Mouse (Mus musculus) cerebellum, postnatal 14 days (tissue): ENCODE measurements at regions not wholly inside any gene's neighbourhood (a gene's known extent, or its start where the extent isn't known, plus 50 kb on each side); places are given as distances from the start of the nearest gene placed in this dataset.

Experiments used
- DNase-seq, 2 experiments: peaks; one replicate each; pipeline ENCODE4 v3.0.0; 2021; ENCODE audit warnings: mixed read lengths in 2 of 2

- no peak for DNase-seq
Observed at GRCm38 (mm10) chr9:73331066-73331465, 217.8 kb downstream of the Rsl24d1 start.

GRCm38 (mm10) chr9:73336039-73336438, 222.8 kb downstream of the Rsl24d1 start:
- DNase-seq: no peak

- DNase-seq: no peak
Observed at GRCm38 (mm10) chr9:73337045-73337740, 224.0 kb downstream of the Rsl24d1 start.

GRCm38 (mm10) chr9:73355876-73356275, 242.7 kb downstream of the Rsl24d1 start:
- DNase-seq: no peak

- DNase-seq: no peak
Observed at GRCm38 (mm10) chr9:73358968-73359367, 245.7 kb downstream of the Rsl24d1 start.

- DNase-seq: no peak
Observed at GRCm38 (mm10) chr9:73380768-73381167, 267.5 kb downstream of the Rsl24d1 start.

GRCm38 (mm10) chr9:73392036-73392435, 278.8 kb downstream of the Rsl24d1 start:
- DNase-seq: peak; percentile 14 to 17

GRCm38 (mm10) chr9:73413367-73413930, 300.2 kb downstream of the Rsl24d1 start:
- DNase-seq: no peak

- no peak for DNase-seq
Observed at GRCm38 (mm10) chr9:73416084-73416777, 303.0 kb downstream of the Rsl24d1 start.
